Mouse (Mus musculus): ENCODE results near the gene Dock11. TPM values are rescaled to one million over a fixed set of nuclear protein-coding genes. Genes with fewer than 3 reads are reported as not detected.
A peak's percentile ranks its signal among the peaks of the same experiment; 100 is the strongest.

Dock11 gene
- total RNA-seq (2021) (1 to 10 TPM; 4.6 to 7.1 TPM), polyA plus RNA-seq (2012; rRNA removed) (0.20 and 0.30 TPM in 2 replicates)
- long read RNA-seq: 0 reads

DNA sequence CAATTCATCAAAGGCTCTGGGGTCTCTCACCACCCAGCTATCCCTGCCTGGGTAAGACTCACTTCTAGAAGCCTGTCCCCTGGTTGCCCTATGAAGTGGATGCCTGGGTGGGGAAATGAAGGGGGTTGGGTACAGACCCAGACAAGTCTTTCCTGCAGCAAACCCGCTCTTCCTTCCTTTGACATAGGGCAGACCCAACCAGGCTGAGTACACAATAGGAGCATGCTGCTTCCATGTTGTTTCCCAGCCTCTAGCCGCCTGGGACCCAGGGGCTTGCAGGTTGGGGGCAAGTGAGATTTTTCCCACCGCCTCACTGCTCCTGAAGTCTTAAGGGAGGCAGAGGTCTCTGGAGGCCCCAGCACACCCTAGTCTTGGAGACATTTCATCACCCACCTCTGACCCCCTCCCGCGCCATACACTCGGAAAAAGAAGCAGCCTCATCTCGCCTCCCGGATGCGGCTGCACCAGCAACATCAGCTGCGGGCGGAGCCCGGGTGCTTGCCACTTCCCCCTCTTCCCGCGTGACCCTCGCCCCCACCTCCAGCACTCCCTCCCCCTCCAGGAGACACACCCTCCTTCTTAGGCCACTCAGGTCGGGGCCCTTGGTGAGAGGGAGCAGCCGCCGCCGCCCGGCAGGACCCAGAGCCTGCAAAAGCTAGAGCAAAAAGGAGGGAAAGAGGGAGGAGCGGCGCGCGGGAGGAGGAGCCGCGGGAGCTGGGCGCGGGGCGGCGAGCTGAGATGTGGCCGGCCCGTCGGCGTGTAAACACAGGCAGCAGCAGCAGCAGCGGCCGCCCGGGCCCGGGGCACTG lies at the start of gene Dock11:
Gene Dock11 (plus strand): TSS at position 746 of the 809 bp plus-strand sequence.
- DNase-seq: peak; percentile 71

DNA sequence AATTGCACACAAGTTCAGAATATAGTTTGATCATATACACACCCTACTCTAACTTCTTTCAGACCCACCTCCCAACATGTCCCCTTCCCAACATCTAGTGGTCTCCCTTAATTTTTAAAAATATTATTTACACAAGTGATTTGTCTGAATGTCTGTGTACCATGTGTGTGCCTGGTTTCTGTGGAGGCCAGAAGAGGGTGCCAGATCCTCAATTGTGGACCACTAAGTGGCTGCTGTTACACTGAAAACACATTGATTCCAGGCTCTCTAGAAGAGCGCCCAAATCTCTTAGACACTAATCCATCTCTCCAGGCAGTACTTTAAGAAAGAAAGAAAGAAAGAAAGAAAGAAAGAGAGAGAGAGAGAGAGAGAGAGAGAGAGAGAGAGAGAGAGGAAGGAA lies 8.9 kb upstream of the Dock11 start:
- DNase-seq: no peak

DNA sequence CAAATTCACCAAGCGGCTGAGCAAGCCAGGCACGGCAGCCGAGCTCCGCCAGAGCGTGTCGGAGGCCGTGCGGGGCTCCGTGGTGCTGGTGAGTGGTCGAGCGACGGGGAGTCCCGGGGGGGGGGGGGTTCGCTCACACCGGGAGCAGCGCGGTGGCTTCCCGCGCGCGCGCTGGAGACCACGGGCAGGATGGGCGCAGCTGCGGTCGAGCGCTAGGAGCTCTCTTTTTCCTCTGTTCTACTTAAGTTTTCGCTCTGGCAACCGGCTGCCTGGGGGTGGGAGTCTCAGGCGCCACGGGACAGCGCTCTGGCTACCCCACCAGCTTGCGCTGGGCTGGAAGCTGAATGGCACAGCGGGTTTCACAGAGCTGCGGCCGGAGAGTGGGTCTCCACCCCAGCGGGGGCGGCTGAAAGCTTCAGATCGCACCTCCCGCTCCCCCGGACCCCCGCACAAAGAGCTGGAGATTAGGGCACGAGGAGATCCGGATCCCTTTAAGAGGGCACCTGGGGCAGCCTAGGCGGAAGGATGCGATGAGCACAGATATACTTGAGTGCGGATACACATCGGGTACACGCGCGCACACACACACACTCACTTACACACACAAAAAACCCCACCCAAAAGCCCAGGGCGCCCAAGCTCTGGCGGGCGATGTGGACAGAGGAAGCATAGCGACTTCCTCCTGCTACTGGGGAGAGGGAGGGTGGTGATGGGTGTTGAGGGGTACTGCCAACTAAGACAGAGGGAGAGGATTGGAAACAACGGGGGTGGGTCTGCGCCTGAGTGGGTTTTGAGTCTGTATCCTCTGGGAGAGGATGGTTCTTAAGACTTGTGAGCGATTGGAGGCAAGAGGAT lies 540 bp downstream of the Dock11 start:
- DNase-seq: peak; percentile 13

DNA sequence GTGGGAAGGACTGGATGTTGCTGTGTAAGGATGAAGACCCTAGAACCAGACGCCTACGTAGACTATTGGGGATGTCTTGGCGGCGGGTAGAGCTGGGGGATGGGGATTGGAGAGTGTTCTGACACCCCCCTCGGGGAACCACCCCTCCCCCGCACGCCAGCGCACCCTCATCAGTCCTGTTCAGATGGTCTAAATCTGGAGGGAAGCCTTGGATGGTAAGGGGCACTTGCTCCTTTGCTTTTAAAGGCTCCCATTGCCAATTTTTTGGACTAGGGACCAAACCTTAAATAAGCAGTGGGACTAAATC lies 1.1 kb downstream of the Dock11 start:
- DNase-seq: no peak

GRCm38 (mm10) chrX:35891534-35892125 lies 3.0 kb downstream of the Dock11 start:
- no peak for DNase-seq

- no peak for DNase-seq
Observed at GRCm38 (mm10) chrX:35892377-35892776, 3.7 kb downstream of the Dock11 start.

DNA sequence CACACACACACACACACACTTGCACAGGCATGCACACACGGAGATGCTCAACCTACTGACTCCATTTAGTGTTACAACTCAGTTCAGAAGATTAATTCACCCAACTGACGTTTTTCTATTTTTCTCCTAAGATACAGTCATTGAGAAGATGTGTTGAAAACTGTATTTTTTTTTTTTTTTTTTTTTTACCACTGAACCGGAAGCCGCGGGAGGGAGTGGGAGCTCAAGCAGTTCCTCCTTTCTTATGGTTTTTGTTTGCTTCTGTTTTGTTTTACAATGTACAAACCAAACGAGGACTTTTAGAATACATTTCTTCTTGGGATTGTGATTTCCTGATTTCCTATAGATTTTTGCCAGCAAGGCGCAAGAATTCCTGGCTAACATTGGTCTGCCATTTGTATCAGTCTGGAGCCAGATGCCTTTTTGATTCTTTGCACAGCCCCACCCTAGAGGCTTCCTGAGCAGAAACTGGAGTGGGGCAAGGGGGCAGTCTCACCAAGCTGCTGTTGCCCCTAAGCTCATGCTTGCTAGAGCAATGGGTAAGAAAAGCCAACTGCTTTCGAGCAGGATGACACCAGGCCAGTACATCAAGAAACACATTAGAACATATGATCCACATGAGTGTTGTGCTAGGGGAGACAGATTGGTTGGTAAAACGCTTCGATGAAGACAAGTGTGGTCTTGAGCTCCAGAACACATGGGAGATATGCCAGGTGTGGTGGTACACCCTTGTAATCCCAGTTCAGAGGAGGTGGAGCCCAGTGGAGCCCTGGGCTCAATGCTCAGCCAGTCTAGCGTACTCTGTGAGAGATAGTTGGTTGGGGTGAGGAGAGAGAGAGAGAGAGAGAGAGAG lies 9.2 kb downstream of the Dock11 start:
- DNase-seq: no peak

DNA sequence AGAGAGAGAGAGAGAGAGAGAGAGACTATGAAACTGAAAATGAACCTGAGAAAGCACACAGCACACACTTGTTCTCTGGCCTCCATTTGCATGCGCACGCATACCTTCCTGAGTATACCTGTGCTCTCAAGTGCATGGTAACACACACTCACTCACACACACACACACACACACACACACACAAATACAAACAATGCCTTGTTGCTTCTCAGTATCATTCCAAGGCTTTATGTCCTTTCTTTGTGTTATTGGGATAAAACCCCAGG lies 9.8 kb downstream of the Dock11 start:
- DNase-seq: no peak

DNA sequence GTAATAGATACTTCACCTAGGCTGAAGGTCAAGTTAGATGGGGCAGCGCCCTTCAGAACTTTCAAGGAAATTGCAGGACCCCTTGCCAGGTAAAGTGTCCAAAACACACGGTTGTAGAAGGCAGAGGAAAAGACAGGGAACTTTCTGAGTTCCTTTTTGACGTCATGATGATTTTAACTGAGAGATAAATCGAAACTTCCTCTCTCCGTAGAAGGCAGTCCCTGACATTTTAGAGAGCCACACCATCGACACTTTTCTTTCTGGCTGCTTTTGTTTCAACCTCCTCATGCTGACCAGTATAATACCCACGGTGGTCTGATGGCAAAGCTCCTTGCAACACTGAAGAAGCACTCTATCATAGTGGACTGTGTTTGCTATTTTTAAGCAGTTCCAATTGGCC lies 15.7 kb downstream of the Dock11 start:
- DNase-seq: peak; percentile 3

DNA sequence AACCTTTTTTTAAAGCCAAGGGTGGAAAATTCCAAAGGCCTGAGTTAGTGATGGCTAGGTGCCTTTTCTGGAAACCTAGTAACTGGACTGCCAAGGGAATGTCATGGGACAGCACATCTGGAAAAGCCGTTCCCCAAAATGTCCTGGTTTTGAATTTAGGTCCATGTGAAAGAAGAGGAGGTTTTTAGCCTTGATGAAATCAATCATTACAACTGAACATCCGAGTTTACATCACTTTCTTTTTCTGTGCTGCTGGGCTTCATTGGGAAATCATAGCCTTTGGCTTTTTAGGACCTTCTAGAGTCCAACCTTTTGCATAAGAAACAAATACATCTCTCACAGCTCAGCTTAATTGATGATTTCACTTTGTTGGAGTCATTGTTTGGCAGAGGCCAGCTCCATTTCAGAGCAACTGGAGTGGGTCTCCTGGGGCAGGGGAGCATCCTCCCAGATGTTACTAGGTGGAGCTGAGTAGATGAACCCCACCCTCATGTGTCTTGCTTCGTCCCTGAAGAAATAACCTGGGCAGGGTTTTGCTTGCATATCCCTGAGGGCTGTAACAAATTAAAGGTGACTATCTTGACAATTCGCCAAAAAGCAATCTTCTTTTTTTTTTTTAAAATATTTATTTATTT lies 18.2 kb downstream of the Dock11 start:
- peak; percentile 3 for DNase-seq

DNA sequence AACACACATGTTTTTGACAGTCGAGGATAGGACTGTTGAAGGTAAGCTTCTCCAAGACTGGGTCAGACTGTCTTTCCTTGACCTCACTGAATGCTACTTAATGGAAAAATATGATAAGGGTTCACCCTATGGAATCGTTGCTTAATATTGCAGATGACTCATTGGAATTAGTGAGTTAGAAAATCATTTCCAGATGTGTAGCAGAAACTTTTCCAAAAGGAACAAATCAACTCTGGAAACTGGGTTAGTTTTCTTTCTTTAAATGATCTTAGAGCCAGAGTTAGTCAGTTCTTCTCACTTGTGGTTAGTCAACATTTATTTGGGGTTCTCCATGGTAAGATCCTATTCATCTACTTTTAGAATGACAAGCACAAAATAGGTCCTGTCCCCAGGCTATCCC lies 30.9 kb downstream of the Dock11 start:
- no peak for DNase-seq

- DNase-seq: no peak
Observed at GRCm38 (mm10) chrX:35920096-35920607, 31.5 kb downstream of the Dock11 start.

- DNase-seq: no peak
Observed at GRCm38 (mm10) chrX:35921922-35922321, 33.3 kb downstream of the Dock11 start.

- no peak for DNase-seq
Observed at GRCm38 (mm10) chrX:35924705-35925264, 36.2 kb downstream of the Dock11 start.

- DNase-seq: no peak
Observed at GRCm38 (mm10) chrX:35930094-35930933, 41.7 kb downstream of the Dock11 start.

GRCm38 (mm10) chrX:35930934-35931406 lies 42.3 kb downstream of the Dock11 start:
- DNase-seq: no peak

- DNase-seq: no peak
Observed at GRCm38 (mm10) chrX:35931945-35932344, 43.3 kb downstream of the Dock11 start.

GRCm38 (mm10) chrX:35932952-35933351 lies 44.3 kb downstream of the Dock11 start:
- DNase-seq: no peak

GRCm38 (mm10) chrX:35938112-35938511 lies 49.5 kb downstream of the Dock11 start:
- DNase-seq: no peak

DNA sequence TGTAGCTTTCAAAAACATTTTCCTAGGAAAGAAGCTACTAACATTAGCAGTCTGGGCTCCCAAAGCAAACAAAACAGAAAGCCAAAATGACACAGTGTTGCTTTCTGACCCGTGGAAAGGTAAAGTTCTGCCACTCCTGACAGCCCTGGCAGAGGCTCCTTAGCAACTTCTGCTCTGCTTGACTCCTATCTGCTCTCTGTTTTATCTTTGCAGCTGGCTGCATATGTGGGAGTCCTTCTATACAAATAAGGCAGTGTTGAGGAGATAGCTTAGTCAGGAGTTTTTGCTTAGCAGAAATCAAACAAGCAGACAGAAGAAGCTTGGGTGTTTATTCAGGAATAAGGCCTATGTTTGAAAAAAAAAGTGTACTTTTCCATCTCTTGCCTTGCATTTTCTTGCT lies 57.8 kb downstream of the Dock11 start:
- DNase-seq: no peak

Measured in adrenal gland, adult 2 months (tissue).